18 mouse cellular contexts compared by ENCODE assay signal in the genomic region with DNA sequence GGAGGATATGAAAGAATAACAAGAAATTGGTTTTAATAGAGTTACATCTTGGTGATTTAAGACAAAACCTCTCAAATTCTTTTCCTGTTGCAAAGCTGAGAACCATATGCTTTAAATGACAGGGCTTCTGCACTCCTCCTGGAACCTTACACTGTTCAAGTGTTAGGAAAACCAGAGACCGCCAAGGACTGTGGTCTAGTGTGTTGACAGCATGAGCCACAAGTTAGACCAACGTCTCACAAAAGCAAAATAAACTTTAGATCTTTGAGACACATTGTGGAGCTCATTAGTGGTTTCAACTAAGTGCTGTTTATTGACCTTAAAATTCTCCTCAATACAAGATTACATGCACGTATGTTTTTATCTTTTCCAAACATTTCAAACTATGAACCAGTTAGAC.
"Had no signal": no experiment of that assay in that cellular context is flagged by ENCODE, and none has a peak within 500 bp of the region (broad histone marks: within the 10 kb centered on the region; RNA-seq: fewer than 3 reads in every experiment).

No protein-coding gene starts in this region.

- H3K9ac ChIP-seq: liver, postnatal 0 days; lung, embryonic 15.5 days; midbrain, embryonic 12.5 days; neural tube, embryonic 13.5 days; neural tube, embryonic 15.5 days had no signal

- ATAC-seq: liver, postnatal 0 days; lung, postnatal 0 days; midbrain, embryonic 16.5 days had no signal

- H3K27ac ChIP-seq: lung, embryonic 15.5 days; midbrain, embryonic 10.5 days; midbrain, embryonic 12.5 days; neural tube, embryonic 13.5 days; neural tube, embryonic 15.5 days had no signal

- H3K4me2 ChIP-seq: lung, embryonic 15.5 days; midbrain, embryonic 12.5 days; neural tube, embryonic 13.5 days; neural tube, embryonic 15.5 days had no signal

- H3K9me3 ChIP-seq: lung, embryonic 15.5 days; midbrain, embryonic 10.5 days; midbrain, embryonic 12.5 days; neural tube, embryonic 13.5 days; neural tube, embryonic 15.5 days had no signal

- H3K4me1 ChIP-seq: lung, embryonic 15.5 days; midbrain, embryonic 10.5 days; midbrain, embryonic 12.5 days; neural tube, embryonic 13.5 days; neural tube, embryonic 15.5 days had no signal

- H3K27me3 ChIP-seq: lung, embryonic 15.5 days; midbrain, embryonic 12.5 days; neural tube, embryonic 13.5 days; neural tube, embryonic 15.5 days had no signal

- DNase-seq: liver, postnatal 0 days; lung, adult 2 months; lung, postnatal 4 days; right cerebral cortex, adult 18-20 months; right cerebral cortex, postnatal 25 days; right cerebral cortex, postnatal 4 days; spleen, adult 18-20 months; thymus, adult 18-20 months; thymus, postnatal 14 days; thymus, postnatal 4 days had no signal

- H3K4me3 ChIP-seq: lung, embryonic 15.5 days; midbrain, embryonic 10.5 days; midbrain, embryonic 12.5 days; myocyte; neural tube, embryonic 13.5 days; neural tube, embryonic 15.5 days had no signal

- H3K36me3 ChIP-seq: lung, embryonic 15.5 days; midbrain, embryonic 10.5 days; midbrain, embryonic 12.5 days; neural tube, embryonic 13.5 days; neural tube, embryonic 15.5 days had no signal
